ENCODE assay signal across 7 mouse cellular contexts in genomic region chr5:30712002-30712390, GRCm38 (mm10). TPM values are rescaled to one million over a fixed set of nuclear protein-coding genes. Genes with fewer than 3 reads are reported as not detected.
A peak's percentile ranks its signal among the peaks of the same experiment; 100 is the strongest.
DNase-seq lines count a peak whose midpoint lies in the region; ATAC-seq and TF ChIP-seq lines count a peak whose summit lies in the region.

No protein-coding gene starts in this region.

- H3K36me3 ChIP-seq in embryonic facial prominence, embryonic 13.5 days = no peaks in the 10 kb centered on the region
- H3K36me3 ChIP-seq in intestine, embryonic 15.5 days = no peaks in the 10 kb centered on the region
- H3K36me3 ChIP-seq in neural tube, embryonic 13.5 days = 0 out of 2 replicates have a peak, but pooled peaks cover 5% of the 10 kb centered on the region

- ATAC-seq in embryonic facial prominence, embryonic 13.5 days (ENCODE audit: insufficient number of reproducible peaks, insufficient read depth, low FRiP score, low TSS enrichment, low read depth) = no peak
- peak; percentile 15 for ATAC-seq in intestine, embryonic 15.5 days
- ATAC-seq in neural tube, embryonic 13.5 days (ENCODE audit: low read depth) = peak; percentile 29

- H3K9me3 ChIP-seq in embryonic facial prominence, embryonic 13.5 days = no peaks in the 10 kb centered on the region
- H3K9me3 ChIP-seq in intestine, embryonic 15.5 days = no peaks in the 10 kb centered on the region
- H3K9me3 ChIP-seq in neural tube, embryonic 13.5 days = no peaks in the 10 kb centered on the region

- peaks cover 72% of the 10 kb centered on the region for H3K27me3 ChIP-seq in embryonic facial prominence, embryonic 13.5 days
- H3K27me3 ChIP-seq in intestine, embryonic 15.5 days (replicated peaks) = peaks cover 46% of the 10 kb centered on the region
- no peaks in the 10 kb centered on the region; the same call in none of the 2 replicates for H3K27me3 ChIP-seq in neural tube, embryonic 13.5 days

- DNase-seq in left cerebral cortex, adult 2 months (ENCODE audit: extremely low spot score in 1 of 2, low spot score in 2 of 2) = no peak
- no peak for DNase-seq in left cerebral cortex, adult 8-10 months (ENCODE audit: low spot score in 2 of 2)
- no peak for DNase-seq in ovary, postnatal 36 days (ENCODE audit: low spot score)
- DNase-seq in spleen, adult 12 weeks (ENCODE audit: low spot score) = no peak

- peak overlapping the region; percentile 60 for H3K4me3 ChIP-seq in left cerebral cortex, adult 2 months
- H3K4me3 ChIP-seq in embryonic facial prominence, embryonic 13.5 days = peak overlapping the region; percentile 54
- H3K4me3 ChIP-seq in intestine, embryonic 15.5 days (replicated peaks) = peak overlapping the region; percentile 52
- H3K4me3 ChIP-seq in neural tube, embryonic 13.5 days = peak overlapping the region; percentile 87

- H3K4me2 ChIP-seq in embryonic facial prominence, embryonic 13.5 days = peak overlapping the region; percentile 85
- H3K4me2 ChIP-seq in intestine, embryonic 15.5 days (replicated peaks) = peak overlapping the region; percentile 96
- H3K4me2 ChIP-seq in neural tube, embryonic 13.5 days = peak overlapping the region; percentile 76

- H3K4me1 ChIP-seq in embryonic facial prominence, embryonic 13.5 days = peaks cover 31% of the 10 kb centered on the region
- H3K4me1 ChIP-seq in intestine, embryonic 15.5 days (replicated peaks) = peaks cover 28% of the 10 kb centered on the region
- H3K4me1 ChIP-seq in neural tube, embryonic 13.5 days (replicated peaks) = peaks cover 42% of the 10 kb centered on the region

- intact Hi-C loops in left cerebral cortex, adult 2 months (cut with DNase I) = loop anchor here (10.0 kb wide), 1 partner anchor 173 kb away; the partner anchor contains the start of gene Agbl5

- under 1% methylated on average over 14 of the region's 14 CpGs for WGBS in embryonic facial prominence, embryonic 13.5 days
- WGBS in intestine, embryonic 15.5 days = under 1% methylated on average over 14 of the region's 14 CpGs
- WGBS in neural tube, embryonic 13.5 days = under 1% methylated on average over 14 of the region's 14 CpGs

- TF ChIP-seq CTCF in left cerebral cortex, adult 2 months (IDR thresholded peaks at IDR 0.05) = no peak

- H3K9ac ChIP-seq in embryonic facial prominence, embryonic 13.5 days = peak overlapping the region; percentile 67
- peak overlapping the region; percentile 54 for H3K9ac ChIP-seq in intestine, embryonic 15.5 days
- peak overlapping the region; percentile 95 for H3K9ac ChIP-seq in neural tube, embryonic 13.5 days

- peak overlapping the region; percentile 48; the same call in 1 of the 2 replicates for H3K27ac ChIP-seq in left cerebral cortex, adult 2 months
- H3K27ac ChIP-seq in embryonic facial prominence, embryonic 13.5 days = peak overlapping the region; percentile 36; the same call in 1 of the 2 replicates
- no peak overlapping the region for H3K27ac ChIP-seq in intestine, embryonic 15.5 days
- peak overlapping the region; percentile 95 for H3K27ac ChIP-seq in neural tube, embryonic 13.5 days (replicated peaks)

RNA-seq across cellular contexts. Expression of gene Dpysl5, which starts 0.6 kb away (rescaled TPM):
- 10 to 100 TPM; 21.2 to 27.3 TPM for total RNA-seq in left cerebral cortex, adult 2 months (2021)
- 10 to 100 TPM; 21.3 to 28.0 (median 27.4) TPM for total RNA-seq in left cerebral cortex, adult 8-10 months (2022)
- polyA plus RNA-seq in embryonic facial prominence, embryonic 13.5 days (2015; fragmentation: Nextera tagmentation; extraction: Ambion mirVana) = 7.5 and 10.4 TPM in 2 replicates
- polyA plus RNA-seq in intestine, embryonic 15.5 days (2015; fragmentation: Nextera tagmentation; extraction: Ambion mirVana) = 6.6 and 7.1 TPM in 2 replicates
- 176 and 184 TPM in 2 replicates for polyA plus RNA-seq in neural tube, embryonic 13.5 days (2015; fragmentation: Nextera tagmentation; extraction: Ambion mirVana)

RNA-seq across cellular contexts. Expression of gene Cenpa, which starts 45.4 kb away (rescaled TPM):
- total RNA-seq in left cerebral cortex, adult 2 months (2021) = 1 to 10 TPM; 5.5 to 6.2 TPM
- total RNA-seq in left cerebral cortex, adult 8-10 months (2022) = 1 to 10 TPM; 3.8 to 4.9 (median 4.5) TPM
- 270 and 318 TPM in 2 replicates for polyA plus RNA-seq in embryonic facial prominence, embryonic 13.5 days (2015; fragmentation: Nextera tagmentation; extraction: Ambion mirVana)
- 216 and 224 TPM in 2 replicates for polyA plus RNA-seq in intestine, embryonic 15.5 days (2015; fragmentation: Nextera tagmentation; extraction: Ambion mirVana)
- polyA plus RNA-seq in neural tube, embryonic 13.5 days (2015; fragmentation: Nextera tagmentation; extraction: Ambion mirVana) = 60.2 and 69.1 TPM in 2 replicates

Comparison
In these comparisons a context has a peak if more than half of its experiments do, and no peak if none do; other contexts are left out.
1. RNA of gene Dpysl5, which starts 0.6 kb away (polyA plus RNA-seq): 176 to 184 TPM in neural tube, embryonic 13.5 days; 7.5 to 10.4 TPM in embryonic facial prominence, embryonic 13.5 days and 6.6 to 7.1 TPM in intestine, embryonic 15.5 days; every median in the first group is over 10 times any median in the second.
2. Peak in every context shown above with its lines, with median percentiles within 50 percentile points of each other: H3K4me3 ChIP-seq, H3K4me2 ChIP-seq and H3K9ac ChIP-seq.